Mouse (Mus musculus) bone marrow macrophage, adult 2 months (primary cell): ENCODE data around the gene Cd9.

ENCODE experiments used
- CTCF ChIP-seq: IDR thresholded peaks from 2 replicates; pipeline ENCODE4 v1.5.1; 2012; ENCODE audit warnings: low read depth, mild to moderate bottlenecking, low read length, moderate library complexity
- POLR2A ChIP-seq: IDR thresholded peaks from 2 replicates; pipeline ENCODE4 v1.6.1; 2012; ENCODE audit warnings: mild to moderate bottlenecking, low read depth, low read length, borderline replicate concordance

DNA sequence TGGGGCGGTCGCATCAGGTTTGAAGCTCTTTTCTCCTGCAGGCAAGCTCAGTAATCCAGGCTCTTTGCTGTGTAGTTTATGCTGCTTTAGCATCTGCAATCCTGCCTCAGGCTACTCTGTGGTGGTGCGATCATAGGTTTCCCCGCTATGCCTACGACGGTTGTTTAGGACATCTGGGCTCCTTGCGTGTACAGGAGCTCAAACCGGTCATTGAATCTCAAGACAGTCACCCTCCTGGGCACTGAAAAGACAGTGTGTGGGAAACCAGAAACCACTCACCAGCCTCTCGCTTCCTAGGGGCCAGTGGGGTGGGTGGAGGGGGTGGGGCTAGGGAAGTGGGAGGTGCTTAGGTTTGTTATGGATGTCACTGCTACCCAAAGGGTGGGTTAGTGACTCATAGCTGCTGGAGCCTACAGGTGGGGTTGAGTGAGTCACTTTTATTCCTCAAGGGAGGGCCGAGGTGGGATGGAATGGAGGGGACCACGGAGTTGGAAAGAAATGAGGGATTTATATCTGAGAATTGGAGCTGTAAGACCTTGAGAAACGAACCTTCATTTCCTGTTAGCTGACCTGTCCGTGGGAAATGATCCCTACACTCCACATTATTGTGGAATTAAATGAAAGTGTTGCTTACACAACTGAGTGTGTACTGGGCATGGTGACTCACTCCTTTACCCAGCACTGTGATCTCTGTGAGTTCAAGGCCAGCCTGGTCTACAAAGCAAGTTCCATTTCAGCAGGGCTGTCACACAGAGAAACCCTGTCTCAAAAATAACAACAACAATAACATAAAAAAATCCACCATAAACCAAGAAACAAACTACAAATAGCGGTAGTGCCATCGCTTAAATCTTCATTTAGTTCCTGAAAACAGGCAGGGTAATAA is 69.1 kb downstream of the Cd9 start:
- no peak for TF ChIP-seq POLR2A
- no peak for TF ChIP-seq CTCF
